Mouse (Mus musculus): Measurements from ENCODE around the gene Olfr315.
"Not testable (repeated sequence)": the region's sequence is repeated elsewhere in the genome, so short reads cannot be mapped to it uniquely, and the experiment has no call there.

The Olfr315 gene

DNA sequence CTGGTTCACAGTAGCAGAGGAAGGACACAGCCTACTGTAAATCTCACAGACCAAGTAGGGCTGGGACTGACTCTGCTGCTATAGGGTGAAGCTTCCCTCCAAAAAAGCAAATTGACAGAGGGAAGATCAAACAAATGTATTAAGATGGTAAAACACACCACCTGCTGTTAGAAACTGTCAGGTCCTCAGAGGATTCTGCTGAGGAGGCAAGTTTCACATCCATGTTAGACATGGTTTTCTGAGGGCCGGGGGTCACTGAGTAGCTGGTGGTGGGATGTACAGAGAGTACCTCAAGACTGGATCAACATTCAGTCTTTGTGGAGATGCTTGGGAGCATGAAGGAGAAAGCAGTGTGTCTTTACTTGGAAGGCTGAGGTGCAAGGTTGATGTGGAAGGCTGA lies 42.7 kb downstream of the Olfr315 start:
- no peak for DNase-seq (ENCODE audit: low read depth, low spot score)

DNA sequence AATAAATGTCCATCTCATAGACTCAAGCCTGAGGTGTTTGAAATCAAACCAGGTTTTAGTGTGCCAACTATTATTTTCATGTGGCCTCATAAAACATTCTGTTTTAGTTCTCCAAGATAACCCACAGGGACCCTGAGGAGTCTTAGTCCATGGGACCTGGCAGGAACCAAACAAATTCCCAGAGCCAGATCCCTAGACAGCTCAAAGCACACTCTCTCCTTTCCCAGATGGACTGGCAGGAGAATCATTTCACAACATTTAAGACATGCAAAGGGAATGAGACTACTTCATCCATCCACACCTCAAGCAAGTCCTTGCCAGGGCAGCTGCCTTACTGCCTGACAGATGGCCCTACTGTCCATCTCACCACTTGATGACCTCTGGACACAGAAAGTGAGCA lies 55.9 kb downstream of the Olfr315 start, which contains the start of gene Olfr312:
Olfr312 (plus strand) TSS at position 301 of the 400 bp plus-strand sequence.
- DNase-seq (ENCODE audit: low read depth, low spot score): not testable (repeated sequence)

DNA sequence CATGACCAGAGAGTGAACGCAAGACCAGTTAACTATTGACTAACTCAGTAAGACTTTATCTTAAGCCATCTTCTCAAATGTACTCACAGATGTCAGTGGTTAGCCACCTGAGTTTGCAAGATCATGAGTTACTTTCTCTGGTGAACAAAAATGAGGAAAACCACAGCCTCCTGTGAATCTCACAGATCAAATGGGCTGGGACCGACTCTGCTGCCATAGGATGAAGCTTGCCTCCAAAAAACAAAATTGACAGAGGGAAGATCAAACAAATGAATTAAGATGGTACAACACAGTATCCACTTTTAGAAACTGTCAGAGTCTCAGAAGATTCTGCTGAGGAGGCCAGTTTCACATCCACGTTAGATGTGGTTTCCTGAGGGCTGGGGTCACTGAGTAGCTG lies 56.8 kb downstream of the Olfr315 start:
- DNase-seq (ENCODE audit: low read depth, low spot score): no peak
